Mouse (Mus musculus): ENCODE data around the gene Cyb561. TPM values are rescaled to one million over a fixed set of nuclear protein-coding genes. Genes with fewer than 3 reads are reported as not detected.
A peak's percentile ranks its signal among the peaks of the same experiment; 100 is the strongest.

Cyb561 gene
- polyA plus RNA-seq, 1 experiment from 2014 or later, result 21.6 TPM

DNA sequence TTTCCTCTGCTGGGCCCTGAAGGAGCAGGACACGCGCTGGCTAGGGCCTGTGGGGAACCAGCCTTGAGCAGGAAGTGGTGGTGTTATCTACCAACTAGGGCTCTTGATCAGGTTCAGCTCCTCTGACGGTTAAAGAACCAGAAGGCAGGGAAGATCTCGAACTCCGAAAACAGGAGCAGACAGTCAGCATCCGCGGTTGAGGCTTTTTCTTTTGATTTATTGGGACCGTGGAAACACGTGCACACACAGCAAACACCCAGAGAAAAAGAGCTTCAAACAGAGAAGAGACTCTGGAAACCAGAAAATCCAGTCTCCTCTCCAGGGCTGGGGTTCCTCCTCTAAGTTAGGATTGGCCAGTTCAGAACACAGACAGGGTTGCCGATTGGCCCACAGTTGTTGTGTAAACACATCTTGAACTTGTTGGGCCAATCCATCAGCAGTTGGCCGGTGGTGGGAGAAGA lies 6.4 kb downstream of the Cyb561 start:
- peak overlapping the region; percentile 54; the same call in 1 of the 2 replicates for H3K27ac ChIP-seq (replicated peaks; ENCODE audit: low read depth, low read length)
- H3K4me2 ChIP-seq (ENCODE audit: low read depth, low read length), result no peak overlapping the region
- peak; percentile 80 for DNase-seq (ENCODE audit: low spot score)
- peaks cover 9% of the 10 kb centered on the region; the same call in 1 of the 2 replicates for H3K4me1 ChIP-seq (ENCODE audit: control insufficient read depth, insufficient read depth, low read length)
- ATAC-seq (ENCODE audit: low read depth), result peak; percentile 42; the same call in 1 of the 2 replicates
- WGBS, result 32% methylated on average over 11 of the region's 11 CpGs
- H3K9me3 ChIP-seq (ENCODE audit: control insufficient read depth, low read length), result no peaks in the 10 kb centered on the region
- no peak overlapping the region for H3K9ac ChIP-seq (ENCODE audit: low read depth, low read length)
- peaks cover 22% of the 10 kb centered on the region for H3K27me3 ChIP-seq (replicated peaks; ENCODE audit: control insufficient read depth, insufficient read depth, low read length)
- H3K36me3 ChIP-seq (ENCODE audit: control insufficient read depth, insufficient read depth, low read length), result no peaks in the 10 kb centered on the region
- H3K4me3 ChIP-seq (ENCODE audit: low read depth, low read length), result no peak overlapping the region

- peak overlapping the region; percentile 60 for H3K4me3 ChIP-seq (ENCODE audit: low read depth, low read length)
- H3K4me1 ChIP-seq (ENCODE audit: control insufficient read depth, insufficient read depth, low read length), result peaks cover 6% of the 10 kb centered on the region; the same call in 1 of the 2 replicates
- peak overlapping the region; percentile 55 for H3K27ac ChIP-seq (replicated peaks; ENCODE audit: low read depth, low read length)
- H3K9me3 ChIP-seq (ENCODE audit: control insufficient read depth, low read length), result no peaks in the 10 kb centered on the region
- WGBS, result 73% methylated on average over 16 of the region's 16 CpGs
- H3K36me3 ChIP-seq (ENCODE audit: control insufficient read depth, insufficient read depth, low read length), result no peaks in the 10 kb centered on the region
- peak overlapping the region; percentile 95 for H3K4me2 ChIP-seq (ENCODE audit: low read depth, low read length)
- peak; percentile 63 for DNase-seq (ENCODE audit: low spot score)
- ATAC-seq (ENCODE audit: low read depth), result no peak
- H3K27me3 ChIP-seq (replicated peaks; ENCODE audit: control insufficient read depth, insufficient read depth, low read length), result peaks cover 22% of the 10 kb centered on the region
- H3K9ac ChIP-seq (ENCODE audit: low read depth, low read length), result 0 out of 2 replicates have a peak overlapping the region, but pooled peaks have one; percentile 25
Observed at GRCm38 (mm10) chr11:105944770-105945672, 8.1 kb downstream of the Cyb561 start.

- peaks cover 22% of the 10 kb centered on the region for H3K27me3 ChIP-seq (replicated peaks; ENCODE audit: control insufficient read depth, insufficient read depth, low read length)
- H3K9me3 ChIP-seq (ENCODE audit: control insufficient read depth, low read length), result no peaks in the 10 kb centered on the region
- H3K4me1 ChIP-seq (ENCODE audit: control insufficient read depth, insufficient read depth, low read length), result peaks cover 6% of the 10 kb centered on the region; the same call in 1 of the 2 replicates
- peak; percentile 65 for ATAC-seq (ENCODE audit: low read depth)
- peak overlapping the region; percentile 62 for H3K9ac ChIP-seq (ENCODE audit: low read depth, low read length)
- H3K36me3 ChIP-seq (ENCODE audit: control insufficient read depth, insufficient read depth, low read length), result no peaks in the 10 kb centered on the region
- peak; percentile 58 for DNase-seq (ENCODE audit: low spot score)
- 3% methylated on average over 18 of the region's 59 CpGs for WGBS
- H3K27ac ChIP-seq (replicated peaks; ENCODE audit: low read depth, low read length), result peak overlapping the region; percentile 55
- H3K4me3 ChIP-seq (ENCODE audit: low read depth, low read length), result peak overlapping the region; percentile 60
- peak overlapping the region; percentile 95 for H3K4me2 ChIP-seq (ENCODE audit: low read depth, low read length)
Observed at GRCm38 (mm10) chr11:105944126-105944621, 9.0 kb downstream of the Cyb561 start.

DNA sequence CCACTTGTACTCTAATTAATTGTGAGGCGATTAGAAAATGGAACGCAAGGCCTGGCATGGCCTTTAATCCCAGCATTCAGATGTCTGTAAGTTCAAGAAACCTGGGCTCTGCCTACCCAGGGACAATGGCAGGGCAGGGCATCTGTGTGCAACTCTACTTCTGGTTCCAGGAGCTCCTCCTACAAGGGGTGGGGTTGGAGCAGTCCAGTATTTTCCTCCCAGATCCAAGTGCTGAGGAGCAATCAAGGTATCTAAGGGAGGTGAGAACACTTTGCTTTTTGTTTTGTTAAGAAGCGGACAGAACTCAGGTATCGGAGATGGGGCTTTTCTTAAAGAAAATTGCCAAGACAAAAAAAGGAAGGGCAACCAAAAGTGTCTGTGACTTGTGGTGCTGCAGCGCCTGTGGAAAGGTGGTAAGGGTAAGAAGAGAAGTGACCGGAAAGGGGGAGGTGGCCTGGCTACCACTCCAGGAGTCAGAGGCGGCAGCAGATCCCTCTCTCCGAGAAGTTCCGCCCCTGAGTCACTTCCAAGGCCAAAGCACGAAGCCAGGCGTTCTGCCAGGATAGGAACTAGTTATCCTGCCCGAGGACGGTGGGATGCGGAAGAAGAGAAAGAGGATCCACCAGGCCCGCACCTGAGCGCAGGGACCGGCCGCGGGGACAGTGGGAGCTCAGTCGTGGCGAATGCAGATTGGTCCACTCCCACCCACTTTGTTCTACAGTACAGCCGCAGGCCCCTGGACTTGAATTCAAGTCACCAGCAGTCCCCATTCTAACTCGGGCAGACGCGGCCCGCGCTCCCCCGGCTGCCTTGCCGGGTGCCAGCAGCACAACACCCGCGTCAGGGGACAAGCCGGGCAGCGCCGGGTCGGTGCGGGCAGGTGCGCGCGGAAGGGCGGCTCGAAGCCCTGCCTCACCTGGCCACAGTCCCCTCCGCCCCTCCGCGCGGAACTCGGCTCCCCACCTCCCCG lies 9.7 kb downstream of the Cyb561 start:
- peak; percentile 71 for ATAC-seq (ENCODE audit: low read depth)
- H3K4me3 ChIP-seq (ENCODE audit: low read depth, low read length), result peak overlapping the region; percentile 60
- H3K36me3 ChIP-seq (ENCODE audit: control insufficient read depth, insufficient read depth, low read length), result no peaks in the 10 kb centered on the region
- 14% methylated on average over 19 of the region's 47 CpGs for WGBS
- no peaks in the 10 kb centered on the region for H3K9me3 ChIP-seq (ENCODE audit: control insufficient read depth, low read length)
- H3K27me3 ChIP-seq (replicated peaks; ENCODE audit: control insufficient read depth, insufficient read depth, low read length), result peaks cover 22% of the 10 kb centered on the region
- peak overlapping the region; percentile 95 for H3K4me2 ChIP-seq (ENCODE audit: low read depth, low read length)
- H3K27ac ChIP-seq (replicated peaks; ENCODE audit: low read depth, low read length), result peak overlapping the region; percentile 55
- peak; percentile 61 for DNase-seq (ENCODE audit: low spot score)
- peaks cover 6% of the 10 kb centered on the region; the same call in 1 of the 2 replicates for H3K4me1 ChIP-seq (ENCODE audit: control insufficient read depth, insufficient read depth, low read length)
- H3K9ac ChIP-seq (ENCODE audit: low read depth, low read length), result peak overlapping the region; percentile 62

DNA sequence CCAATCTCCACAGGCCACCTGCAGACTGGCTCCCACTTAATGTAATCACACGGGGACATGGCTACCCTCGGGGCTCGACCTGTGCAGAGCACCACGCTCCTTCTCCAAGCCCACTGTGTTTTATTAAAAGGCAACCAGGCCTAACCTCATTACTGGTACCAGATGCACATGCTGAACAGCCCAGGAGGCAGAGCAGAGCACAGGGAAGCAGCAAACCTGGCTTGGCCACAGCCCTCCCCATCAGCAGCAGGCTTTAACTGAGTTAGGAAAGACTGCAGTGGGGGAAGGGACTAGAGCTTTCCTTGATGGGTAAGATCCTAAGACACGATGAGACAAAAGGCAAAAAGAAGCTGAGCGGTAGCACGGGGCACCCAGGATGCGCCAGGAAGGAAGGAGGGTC lies 11.2 kb downstream of the Cyb561 start:
- Histone ChIP-seq H3K27ac (replicated peaks; ENCODE audit: low read depth, low read length) (no peak overlapping the region), H3K9ac (ENCODE audit: low read depth, low read length) (no peak overlapping the region), H3K36me3 (ENCODE audit: control insufficient read depth, insufficient read depth, low read length) (no peaks in the 10 kb centered on the region), H3K4me2 (ENCODE audit: low read depth, low read length) (no peak overlapping the region), H3K9me3 (ENCODE audit: control insufficient read depth, low read length) (no peaks in the 10 kb centered on the region), H3K4me1 (ENCODE audit: control insufficient read depth, insufficient read depth, low read length) (peaks cover 6% of the 10 kb centered on the region; the same call in 1 of the 2 replicates), H3K4me3 (ENCODE audit: low read depth, low read length) (no peak overlapping the region), H3K27me3 (replicated peaks; ENCODE audit: control insufficient read depth, insufficient read depth, low read length) (peaks cover 22% of the 10 kb centered on the region)
- WGBS, result 54% methylated on average over 8 of the region's 8 CpGs
- no peak for ATAC-seq (ENCODE audit: low read depth)
- no peak for DNase-seq (ENCODE audit: low spot score)

DNA sequence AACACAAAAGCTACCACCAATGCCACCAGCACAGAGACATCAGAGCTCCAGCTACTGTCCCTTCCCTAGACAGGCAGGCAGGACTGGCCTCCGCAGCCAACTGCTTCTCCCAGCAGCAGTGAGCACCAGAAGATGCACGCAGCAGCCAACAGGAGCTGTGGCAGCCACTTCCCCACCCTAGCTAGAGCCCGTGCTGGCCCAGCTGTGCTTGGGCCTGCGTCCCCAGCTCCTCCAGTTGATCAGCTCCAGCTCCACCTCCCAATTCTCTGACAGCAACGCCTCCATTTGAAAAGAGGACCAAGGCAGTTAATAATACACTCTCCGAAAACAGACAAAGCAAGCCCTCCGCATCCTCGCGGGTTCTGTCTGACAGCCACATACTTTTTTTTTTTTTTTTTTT lies 14.4 kb downstream of the Cyb561 start:
- ATAC-seq (ENCODE audit: low read depth) (no peak), DNase-seq (ENCODE audit: low spot score) (no peak)
- Histone ChIP-seq H3K36me3 (ENCODE audit: control insufficient read depth, insufficient read depth, low read length) (no peaks in the 10 kb centered on the region), H3K27ac (replicated peaks; ENCODE audit: low read depth, low read length) (no peak overlapping the region), H3K9ac (ENCODE audit: low read depth, low read length) (no peak overlapping the region), H3K4me3 (ENCODE audit: low read depth, low read length) (no peak overlapping the region), H3K4me1 (ENCODE audit: control insufficient read depth, insufficient read depth, low read length) (no peaks in the 10 kb centered on the region), H3K9me3 (ENCODE audit: control insufficient read depth, low read length) (no peaks in the 10 kb centered on the region), H3K4me2 (ENCODE audit: low read depth, low read length) (no peak overlapping the region), H3K27me3 (replicated peaks; ENCODE audit: control insufficient read depth, insufficient read depth, low read length) (peaks cover 12% of the 10 kb centered on the region)
- 67% methylated on average over 9 of the region's 9 CpGs for WGBS

GRCm38 (mm10) chr11:105936974-105937373 lies 16.2 kb downstream of the Cyb561 start:
- H3K9me3 ChIP-seq (ENCODE audit: control insufficient read depth, low read length), result no peaks in the 10 kb centered on the region
- DNase-seq (ENCODE audit: low spot score) (no peak), ATAC-seq (ENCODE audit: low read depth) (no peak)
- no peak overlapping the region for H3K4me3 ChIP-seq (ENCODE audit: low read depth, low read length)
- no peaks in the 10 kb centered on the region for H3K27me3 ChIP-seq (replicated peaks; ENCODE audit: control insufficient read depth, insufficient read depth, low read length)
- H3K27ac ChIP-seq (replicated peaks; ENCODE audit: low read depth, low read length), result no peak overlapping the region
- H3K4me1 ChIP-seq (ENCODE audit: control insufficient read depth, insufficient read depth, low read length), result no peaks in the 10 kb centered on the region
- H3K36me3 ChIP-seq (ENCODE audit: control insufficient read depth, insufficient read depth, low read length), result no peaks in the 10 kb centered on the region
- H3K4me2 ChIP-seq (ENCODE audit: low read depth, low read length), result no peak overlapping the region
- WGBS, result 92% methylated on average over 3 of the region's 3 CpGs
- no peak overlapping the region for H3K9ac ChIP-seq (ENCODE audit: low read depth, low read length)

- Histone ChIP-seq H3K4me3 (ENCODE audit: low read depth, low read length) (no peak overlapping the region), H3K4me1 (ENCODE audit: control insufficient read depth, insufficient read depth, low read length) (no peaks in the 10 kb centered on the region), H3K9me3 (ENCODE audit: control insufficient read depth, low read length) (no peaks in the 10 kb centered on the region), H3K9ac (ENCODE audit: low read depth, low read length) (no peak overlapping the region), H3K27me3 (replicated peaks; ENCODE audit: control insufficient read depth, insufficient read depth, low read length) (no peaks in the 10 kb centered on the region), H3K27ac (replicated peaks; ENCODE audit: low read depth, low read length) (no peak overlapping the region), H3K36me3 (ENCODE audit: control insufficient read depth, insufficient read depth, low read length) (no peaks in the 10 kb centered on the region), H3K4me2 (ENCODE audit: low read depth, low read length) (no peak overlapping the region)
- 85% methylated on average over 6 of the region's 6 CpGs for WGBS
- no peak for DNase-seq (ENCODE audit: low spot score)
- ATAC-seq (ENCODE audit: low read depth), result no peak
Observed at GRCm38 (mm10) chr11:105936200-105936599, 16.9 kb downstream of the Cyb561 start.

Measured in embryonic facial prominence, embryonic 14.5 days (tissue).